Mouse (Mus musculus) cerebellum, postnatal 14 days (tissue): ENCODE results near the gene Elmsan1.

Source experiments
- DNase-seq, 2 experiments: peaks; one replicate each; pipeline ENCODE4 v3.0.0; 2021; ENCODE audit warnings: mixed read lengths in 2 of 2

The Elmsan1 gene

DNA sequence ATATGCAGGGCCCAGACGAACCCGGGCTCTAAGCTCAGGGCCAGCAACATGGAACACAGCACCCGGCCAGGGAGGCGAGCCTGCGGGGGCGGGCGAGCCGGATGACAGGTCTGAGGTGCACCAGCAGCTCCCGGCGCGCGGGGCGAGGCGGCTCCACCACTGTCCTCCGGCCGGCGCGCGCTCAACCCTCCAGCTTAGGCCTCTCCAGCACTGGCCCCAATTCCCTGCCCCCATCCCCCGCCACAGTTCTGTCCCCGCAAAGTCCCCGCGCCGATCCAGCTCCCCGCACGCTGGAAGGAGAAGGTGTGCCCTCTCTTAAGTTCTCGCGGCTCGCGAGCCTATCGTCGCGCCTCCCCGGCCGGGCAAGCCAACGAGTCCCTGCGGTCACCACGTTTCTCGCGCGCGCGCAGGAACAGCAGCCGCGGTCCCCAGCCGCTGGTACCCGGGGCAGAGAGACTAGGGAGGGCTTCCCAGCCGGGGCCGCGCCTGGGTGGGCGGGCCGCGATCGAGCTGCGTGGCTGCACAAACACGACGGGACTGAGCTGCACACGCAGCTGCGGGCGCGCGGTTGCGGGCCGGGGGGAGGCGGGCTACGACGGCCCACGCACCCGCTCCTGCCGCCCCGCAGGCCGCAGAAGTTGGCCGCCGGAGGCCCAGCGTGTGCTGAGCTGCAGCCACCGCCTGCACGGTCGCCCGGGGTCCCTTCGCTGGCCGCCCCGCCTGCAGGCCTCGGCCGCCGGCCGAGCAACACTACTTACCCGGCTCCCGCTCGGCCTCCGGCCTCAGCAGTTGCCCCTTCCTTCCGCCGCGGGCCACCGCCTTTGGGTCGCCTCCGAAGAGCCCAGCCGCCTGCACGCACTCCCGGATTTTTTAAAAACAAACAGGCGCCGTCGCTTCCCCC, 25.7 kb downstream of the Elmsan1 start:
- peak; percentile 71 to 81 for DNase-seq

DNA sequence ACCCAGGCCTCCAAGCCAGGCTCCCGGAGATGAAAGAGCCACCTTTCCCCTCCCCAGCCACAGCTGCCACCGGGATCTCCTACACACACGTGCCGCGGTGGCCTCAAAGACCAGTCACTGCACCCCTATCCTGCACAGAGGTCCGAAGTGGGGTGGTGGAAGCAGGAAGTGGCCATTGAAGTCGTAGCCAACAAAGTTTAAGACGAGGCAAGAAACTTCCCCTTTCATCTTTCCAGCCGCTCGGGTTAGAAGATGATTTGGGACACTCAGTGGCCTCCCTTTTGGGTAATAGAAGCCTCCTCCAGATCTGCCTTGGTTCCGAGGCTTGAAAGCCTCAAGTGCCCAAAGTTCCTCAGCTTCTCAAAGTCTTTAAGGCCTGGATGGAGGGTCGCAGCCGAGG, 26.4 kb downstream of the Elmsan1 start:
- peak in 1 of 2 experiments; percentile 20 for DNase-seq

DNA sequence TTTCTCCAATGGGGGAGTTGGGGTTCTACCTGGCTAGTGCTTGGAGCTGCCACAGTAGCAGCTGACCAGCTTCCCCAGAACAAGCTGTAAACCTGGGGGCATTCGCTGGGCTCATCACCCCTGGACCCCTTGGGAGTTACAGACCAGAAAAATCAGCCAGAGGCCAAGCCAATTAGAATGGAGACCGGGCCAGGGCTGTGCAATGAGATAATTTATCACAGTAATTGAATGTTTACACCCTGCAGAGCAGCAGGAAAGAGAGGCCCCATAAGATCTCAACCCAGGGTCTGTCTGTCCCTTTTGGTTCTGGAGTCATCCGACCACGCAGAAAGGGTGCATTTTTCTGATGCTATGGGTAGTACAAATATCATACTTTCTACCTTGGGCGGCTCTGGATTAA, 26.9 kb downstream of the Elmsan1 start:
- peak in 1 of 2 experiments; percentile 6 for DNase-seq

DNA sequence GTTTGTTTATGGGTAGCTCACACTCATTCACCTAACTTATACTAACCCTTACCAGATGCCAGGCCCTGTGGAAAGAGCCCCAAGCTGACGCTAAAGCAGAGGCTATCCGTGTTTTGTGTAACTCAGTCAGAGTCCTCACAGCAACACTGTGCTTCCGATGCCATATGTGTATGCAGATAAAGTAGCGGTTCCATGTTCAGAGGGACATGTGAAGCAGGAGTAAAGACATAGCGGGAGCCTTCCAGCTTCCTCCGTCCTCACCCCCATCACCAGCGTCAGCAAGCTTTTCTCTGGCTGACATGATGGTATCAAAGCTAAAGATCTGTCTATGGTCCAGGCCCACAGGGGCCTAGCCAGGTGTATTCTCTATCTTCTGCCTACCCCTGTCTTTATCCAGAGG, 27.5 kb downstream of the Elmsan1 start:
- DNase-seq: no peak

DNA sequence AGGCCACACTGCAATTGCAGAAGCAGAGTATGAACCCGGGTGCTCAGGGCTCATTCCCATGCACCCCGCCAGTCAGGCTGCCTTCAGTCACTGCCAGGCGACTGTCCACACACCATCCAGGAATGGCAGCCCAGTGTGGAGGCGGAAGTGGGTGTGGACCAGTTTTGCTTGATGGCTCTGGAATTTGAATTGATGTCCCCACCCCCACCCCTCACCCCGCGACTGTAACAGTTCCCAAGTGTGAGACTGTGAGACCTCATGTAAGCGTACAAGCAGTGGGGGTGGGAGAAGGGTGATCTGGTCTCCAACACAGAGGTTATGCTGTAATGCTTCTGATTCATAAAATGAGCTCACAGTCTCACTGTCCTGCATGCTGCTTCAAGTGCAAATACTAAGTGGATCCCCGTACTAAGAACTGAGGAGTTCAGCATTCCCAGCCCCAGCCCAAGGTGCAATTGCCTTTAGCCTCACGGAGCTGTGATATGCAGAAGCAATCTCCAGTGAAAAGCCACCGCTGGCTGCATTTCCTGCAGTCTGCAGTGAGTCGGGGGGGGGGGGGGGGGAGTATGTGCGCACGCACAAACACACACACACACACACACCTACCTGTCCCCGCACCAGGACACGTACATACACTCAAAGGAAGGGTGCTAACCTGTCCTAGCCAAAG, 28.4 kb downstream of the Elmsan1 start:
- peak in 1 of 2 experiments; percentile 6 for DNase-seq

DNA sequence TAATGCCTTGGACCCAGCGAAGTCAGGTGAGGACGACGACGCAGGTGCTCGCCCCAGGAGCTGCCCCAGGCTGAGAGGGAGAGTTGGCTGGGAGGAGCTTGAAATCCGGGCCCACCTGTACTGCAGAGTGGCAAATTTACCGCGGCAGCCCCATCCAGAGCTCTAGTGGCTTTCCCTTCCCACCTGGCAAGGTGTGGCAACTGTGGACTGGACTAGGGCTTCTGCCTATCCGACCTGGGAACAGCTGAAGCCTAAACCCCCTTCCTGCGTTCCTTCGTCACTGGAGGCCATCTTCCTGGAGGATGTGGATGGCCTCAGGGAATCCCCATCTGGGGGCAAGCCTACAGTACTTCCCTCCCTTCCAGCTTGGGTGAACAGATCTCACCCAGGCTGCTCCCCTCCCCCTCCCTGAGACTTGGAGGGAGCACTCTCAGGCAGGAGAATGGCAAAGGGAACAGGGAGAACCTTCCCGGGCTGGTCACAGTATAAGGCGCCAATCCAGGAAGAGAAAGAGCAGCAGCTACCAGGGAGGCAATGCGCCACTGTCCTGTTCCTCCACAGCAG, 29.7 kb downstream of the Elmsan1 start:
- DNase-seq: peak in 1 of 2 experiments; percentile 20

DNA sequence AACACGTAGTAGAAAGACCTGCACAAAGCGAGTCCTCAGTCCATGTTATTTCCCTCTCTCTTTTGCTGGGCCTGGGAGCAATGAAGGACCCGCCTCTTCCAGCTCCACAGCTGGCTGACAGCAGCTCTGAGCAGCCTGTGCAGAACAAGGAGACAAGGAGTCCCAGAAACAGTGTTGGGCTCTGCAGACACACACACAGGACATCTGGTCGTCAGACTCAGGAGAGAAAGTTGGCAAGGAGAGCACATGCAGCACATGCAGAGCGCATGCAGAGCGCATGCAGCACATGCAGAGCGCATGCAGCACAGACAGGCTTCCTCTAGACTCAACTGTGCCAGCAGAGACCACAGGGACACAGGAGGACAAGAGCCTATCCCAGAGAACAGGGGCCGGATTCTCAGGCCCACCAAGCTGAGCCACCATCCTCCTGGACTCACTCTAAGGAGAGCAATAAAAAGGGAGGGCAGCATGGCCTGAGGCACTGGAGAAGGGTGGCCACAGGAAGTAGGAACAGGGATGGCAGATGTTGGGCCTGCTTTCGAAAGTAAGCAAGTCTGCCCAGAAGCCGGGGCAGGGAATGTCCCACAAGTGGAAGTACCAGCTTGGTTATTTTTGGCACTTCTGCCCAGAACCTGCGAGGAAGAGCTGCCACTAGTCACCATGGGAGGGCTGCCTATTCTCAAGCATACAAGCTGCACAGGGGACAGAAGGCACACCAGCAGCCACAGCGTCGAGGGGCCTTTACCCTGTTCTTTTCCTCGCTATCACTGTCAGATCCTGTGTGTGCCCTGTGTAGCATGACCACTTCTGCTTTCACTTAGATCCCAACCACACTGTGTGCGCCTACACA, 30.7 kb downstream of the Elmsan1 start:
- peak in 1 of 2 experiments; percentile 43 for DNase-seq

DNA sequence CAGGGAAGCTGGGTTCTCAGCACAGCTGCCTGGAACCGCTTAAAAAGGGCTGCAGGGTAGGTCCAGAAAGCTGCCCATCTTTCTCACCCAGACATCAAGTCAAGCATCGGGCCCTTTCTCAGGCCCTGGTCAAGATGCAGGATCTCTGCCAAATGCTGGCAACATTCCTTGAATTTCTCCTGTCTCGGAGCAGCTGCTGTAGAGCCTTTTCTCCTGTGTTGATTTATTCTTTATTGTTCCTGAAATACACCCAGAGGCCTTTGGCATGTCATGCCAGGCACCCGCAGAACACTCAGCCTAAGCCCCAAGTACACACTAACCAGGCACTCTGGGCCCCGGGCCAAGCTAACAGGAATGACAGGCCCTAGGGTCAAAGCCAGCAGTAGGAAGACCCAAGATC, 31.7 kb downstream of the Elmsan1 start:
- peak; percentile 63 for DNase-seq

DNA sequence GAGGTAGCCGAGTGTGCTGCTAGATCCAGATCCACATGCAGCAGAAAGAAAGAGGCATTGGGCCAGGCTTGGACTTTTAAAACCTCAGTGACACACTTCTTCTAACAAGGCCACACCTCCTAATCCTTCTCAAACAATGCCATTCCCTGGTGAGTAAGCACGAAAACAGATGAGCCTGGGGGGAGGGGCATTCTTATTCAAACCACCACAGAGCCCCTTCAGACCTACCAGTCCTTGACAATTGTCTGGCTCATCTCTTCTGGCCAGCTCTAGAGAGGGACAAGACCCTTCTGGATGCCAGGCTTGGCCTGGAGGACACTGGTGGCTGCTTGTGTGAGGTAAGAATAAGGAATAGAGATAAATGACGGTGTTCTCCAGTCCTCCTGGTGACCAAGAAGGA, 32.1 kb downstream of the Elmsan1 start:
- peak in 1 of 2 experiments; percentile 17 for DNase-seq

DNA sequence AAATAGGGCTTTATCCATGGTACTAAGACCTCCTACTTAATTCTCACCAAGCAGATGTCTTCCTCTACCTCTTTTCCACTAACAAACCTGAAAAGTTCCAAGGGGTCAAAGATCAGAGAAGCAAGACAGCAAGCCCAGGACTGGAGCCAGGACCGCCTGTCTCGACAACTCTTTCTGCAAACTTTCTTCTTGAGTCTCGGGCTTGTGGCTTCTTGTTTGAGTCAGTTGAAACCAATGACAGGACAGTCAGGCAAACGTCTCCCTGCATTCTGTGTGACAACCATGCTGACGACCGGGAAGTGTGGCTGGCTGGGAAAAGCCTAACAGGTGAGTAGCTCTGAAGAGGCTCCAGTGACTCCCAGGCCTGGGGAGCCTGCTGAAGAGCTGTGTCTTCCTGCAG, 33.1 kb downstream of the Elmsan1 start:
- DNase-seq: peak in 1 of 2 experiments; percentile 3

DNA sequence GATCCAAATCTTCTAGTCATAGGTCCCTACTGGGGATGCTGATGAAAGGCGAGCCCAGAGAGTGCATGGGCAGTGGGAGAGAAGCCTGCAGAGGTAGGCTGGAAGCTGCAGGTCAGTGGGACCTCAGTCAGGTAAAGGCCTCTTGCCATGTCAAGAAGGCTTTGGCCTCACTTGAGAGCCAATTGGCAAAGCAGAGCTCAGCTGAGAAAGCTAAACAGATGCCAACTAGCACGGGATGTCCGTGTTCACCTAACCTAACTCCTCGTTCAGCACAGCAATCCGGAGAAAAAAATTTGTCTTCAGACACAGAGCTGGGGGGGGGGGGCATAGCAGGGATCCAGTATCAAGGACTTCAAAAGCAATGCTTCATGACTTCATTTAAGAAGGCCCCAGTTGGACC, 33.7 kb downstream of the Elmsan1 start:
- peak in 1 of 2 experiments; percentile 16 for DNase-seq

DNA sequence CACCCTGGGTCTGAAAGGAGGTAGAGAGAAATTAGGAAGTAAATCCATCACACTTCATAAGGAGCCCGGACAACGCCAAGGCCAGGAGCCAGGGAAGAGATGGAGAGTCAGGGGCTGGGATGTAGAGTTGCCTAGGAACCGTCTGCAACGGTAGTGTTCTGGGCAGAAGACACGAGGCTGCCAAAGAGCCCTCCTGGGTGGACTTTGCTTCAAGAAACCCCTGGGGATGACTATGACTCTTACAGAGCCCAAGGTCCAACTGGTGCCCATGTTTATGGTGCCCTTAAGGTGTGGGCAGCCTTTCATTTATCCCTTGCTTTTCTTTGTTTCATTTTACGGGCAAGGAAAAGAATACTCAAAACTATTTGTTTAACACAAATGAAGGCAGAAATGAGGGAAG, 36.7 kb downstream of the Elmsan1 start:
- DNase-seq: no peak

DNA sequence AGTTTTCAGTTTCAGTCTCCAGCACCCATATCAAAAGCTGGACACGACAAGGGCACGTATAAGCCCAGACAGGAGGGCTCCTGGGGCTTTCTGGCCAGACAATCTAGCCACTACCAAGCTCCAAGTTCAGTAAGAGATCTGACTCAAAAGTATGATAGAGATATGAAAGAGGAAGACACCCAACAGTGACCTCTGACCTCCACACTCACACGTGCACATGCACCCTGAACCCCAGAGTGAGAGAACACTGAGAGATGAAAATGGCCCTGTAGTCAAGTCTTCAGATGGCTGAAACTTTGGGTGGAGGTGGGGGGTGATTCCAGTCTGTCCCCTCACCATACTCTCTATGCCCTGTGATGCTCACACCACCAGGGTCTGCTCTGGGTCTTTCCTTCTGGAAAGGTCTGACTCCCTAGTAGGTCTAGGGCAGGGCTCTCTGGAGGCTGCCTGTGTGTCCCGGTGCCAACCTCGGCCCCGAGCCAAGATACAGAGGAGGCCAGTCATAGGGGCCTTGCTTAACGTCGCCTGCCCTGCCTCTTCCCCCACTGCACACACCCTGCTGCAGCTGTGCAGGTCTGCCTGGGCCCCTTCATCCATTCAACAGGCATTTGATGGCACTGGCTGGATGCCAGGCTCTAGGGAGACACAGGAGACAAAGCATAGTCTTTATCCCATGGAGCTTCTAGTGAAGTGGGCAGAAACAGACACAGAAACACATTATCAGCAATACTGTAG, 37.8 kb downstream of the Elmsan1 start:
- peak; percentile 54 to 67 for DNase-seq

DNA sequence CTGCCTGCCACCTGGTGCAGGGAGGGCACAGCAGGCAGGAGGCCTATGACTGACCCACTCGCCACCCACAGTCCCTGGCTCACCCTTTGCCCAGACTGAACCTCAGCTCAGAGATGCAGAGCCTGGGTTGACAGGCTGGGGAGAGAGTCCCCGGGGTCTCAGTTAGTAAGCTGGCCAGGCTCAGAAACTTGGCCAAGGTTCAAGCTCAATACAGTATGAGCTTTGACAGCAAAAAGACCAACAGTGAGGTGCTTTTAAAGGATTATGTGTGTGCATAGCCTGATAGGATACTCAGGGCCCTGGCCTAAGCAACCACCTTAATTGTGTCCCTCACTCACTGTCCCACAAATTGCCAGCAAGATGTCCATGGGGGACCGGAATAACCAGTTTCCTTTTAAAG, 38.6 kb downstream of the Elmsan1 start:
- peak in 1 of 2 experiments; percentile 8 for DNase-seq

DNA sequence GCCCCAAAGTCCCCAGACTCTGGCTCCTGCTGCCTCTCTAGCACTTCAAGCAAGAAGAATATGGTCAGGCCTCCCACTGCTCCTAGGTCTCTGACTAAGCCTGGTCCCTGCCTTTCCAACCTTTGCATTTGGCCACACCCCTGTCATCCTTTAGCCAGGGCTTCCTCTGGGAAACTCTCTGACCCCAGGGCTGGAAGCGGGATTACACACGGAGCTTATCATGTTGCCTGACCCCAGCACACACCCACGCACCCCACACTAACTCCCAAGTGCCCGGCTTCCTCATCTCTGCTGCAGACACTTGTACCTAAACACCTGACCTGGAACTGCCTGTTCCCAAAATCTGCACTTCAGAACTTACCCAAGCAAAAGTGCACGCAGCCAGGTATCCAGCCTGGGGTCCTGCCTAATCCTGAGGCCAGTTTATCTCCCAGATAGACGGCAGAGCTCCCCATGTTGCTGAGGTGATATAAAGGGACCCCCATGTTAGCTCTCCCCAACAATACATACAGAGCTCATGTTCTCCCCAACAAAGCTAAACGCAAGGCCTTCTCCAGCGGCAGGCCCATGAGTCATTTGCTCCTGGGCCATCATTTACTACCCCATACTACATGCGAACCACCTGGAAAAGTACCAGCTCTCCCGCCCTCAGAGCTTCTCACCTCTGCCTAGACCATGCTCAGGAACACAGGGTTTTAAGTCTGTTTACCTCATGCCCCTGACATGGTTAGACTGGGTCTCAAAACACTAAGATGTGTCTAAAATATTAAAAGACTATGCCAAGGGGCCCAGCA, 39.8 kb downstream of the Elmsan1 start:
- DNase-seq: no peak

DNA sequence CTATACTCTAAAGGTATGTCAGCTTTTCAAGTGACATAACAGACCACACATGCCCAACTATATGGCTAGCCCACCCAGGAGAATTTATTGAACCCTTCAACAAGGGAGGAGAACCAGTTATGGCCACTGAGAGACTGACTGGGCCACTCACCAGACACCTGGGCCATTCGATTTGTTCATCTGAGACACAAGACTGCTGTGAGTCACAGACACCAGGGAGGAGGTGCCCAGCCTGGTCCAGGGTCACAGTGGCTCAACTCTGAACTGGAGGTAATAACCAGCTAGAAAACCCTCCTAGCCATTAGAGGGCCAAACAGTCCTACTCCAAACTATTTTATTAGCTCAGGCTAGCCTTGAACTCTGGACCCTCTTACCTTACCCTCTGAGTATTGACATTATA, 40.6 kb downstream of the Elmsan1 start:
- DNase-seq: no peak

DNA sequence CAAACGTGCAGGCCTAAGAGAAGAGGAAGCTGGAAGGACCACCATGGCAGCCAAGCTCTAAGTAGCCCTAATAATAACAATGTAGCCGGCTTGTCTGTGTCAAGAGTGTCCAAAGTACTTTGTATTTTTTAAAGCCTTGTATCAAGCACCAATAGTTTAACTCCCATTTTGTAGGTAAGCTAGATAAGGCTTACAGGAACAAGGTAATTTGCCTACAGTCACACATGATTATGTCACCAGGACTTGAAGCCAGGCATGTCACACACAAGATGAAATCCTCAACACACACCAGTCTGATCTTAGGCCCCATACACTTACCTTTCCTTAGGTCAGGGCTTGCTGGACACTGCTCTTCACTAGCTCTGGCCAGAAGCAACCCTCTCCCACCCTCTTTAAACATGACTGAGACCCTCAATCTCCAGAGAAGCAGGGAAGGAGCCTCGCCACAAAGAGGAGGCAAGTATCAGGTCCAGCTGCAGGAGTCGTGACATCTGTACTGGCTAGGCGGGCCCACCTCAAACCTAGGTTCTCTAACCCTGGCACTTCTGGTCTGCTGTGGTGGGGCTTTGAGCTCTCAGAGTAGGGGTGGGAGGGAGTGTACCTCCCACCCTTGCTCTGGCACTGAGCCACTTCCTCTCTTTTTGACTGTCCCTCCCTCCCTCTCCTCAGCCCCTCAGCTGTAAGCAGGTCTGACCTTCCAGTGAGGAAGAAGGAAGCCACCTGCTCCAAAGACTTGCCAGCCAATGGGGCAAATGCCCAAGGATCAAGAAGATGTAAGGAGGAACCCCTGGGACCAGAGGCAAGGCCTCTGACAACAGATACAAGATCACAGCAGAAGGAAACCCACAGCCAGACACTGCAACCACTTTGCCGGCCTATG, 41.6 kb downstream of the Elmsan1 start:
- peak in 1 of 2 experiments; percentile 43 for DNase-seq

DNA sequence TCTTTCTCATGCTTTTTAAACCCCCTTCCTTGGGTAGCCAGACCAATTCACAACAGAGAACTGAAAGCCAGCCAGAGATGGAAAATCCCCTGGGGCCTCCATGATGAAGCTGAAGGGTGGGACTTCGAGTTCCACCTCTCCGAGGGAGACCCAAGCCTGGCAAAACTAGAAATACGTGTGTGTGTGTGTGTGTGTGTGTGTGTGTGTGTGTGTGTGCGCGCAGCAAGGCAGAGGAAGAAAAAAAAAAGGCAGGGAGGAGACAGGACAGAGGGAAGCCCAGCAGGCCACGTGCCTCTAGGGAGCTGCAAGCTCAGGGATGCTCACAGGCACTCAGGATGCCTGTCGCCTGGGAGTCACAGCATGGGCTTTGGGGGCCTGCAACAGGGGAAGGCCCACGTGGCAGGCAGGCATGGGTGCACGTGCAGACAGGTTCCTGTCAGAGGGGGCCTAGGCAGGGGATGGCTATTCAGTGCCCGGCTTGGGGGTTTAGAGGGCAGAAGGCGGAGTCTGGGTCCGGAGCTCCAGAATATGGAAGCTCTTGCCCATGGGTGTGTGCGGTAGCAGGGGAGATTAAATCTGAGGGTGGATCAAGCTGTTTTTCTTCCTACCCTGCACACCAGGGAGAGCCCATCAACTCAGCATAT, 42.4 kb downstream of the Elmsan1 start:
- peak in 1 of 2 experiments; percentile 59 for DNase-seq

DNA sequence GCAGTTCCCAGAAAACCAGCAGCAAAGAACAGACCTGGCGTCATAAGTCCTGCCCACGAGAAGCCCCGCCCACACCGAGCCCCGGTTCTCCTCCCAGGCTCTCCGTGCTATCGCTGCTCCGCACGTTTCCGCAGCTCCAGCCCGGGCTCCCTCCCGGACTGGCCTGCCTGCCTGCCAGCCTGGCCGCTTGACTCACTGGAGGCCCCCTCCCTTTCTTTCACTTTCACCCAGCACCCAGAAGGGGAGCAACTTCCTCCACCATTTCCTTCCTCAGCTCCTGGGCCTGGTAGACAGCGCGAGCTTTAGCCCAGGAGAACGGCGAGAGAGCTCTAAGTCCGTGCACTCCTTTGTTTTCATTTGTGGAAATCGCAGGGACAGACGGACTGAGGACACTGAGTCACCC, 43.0 kb downstream of the Elmsan1 start:
- DNase-seq: peak; percentile 82 to 84

DNA sequence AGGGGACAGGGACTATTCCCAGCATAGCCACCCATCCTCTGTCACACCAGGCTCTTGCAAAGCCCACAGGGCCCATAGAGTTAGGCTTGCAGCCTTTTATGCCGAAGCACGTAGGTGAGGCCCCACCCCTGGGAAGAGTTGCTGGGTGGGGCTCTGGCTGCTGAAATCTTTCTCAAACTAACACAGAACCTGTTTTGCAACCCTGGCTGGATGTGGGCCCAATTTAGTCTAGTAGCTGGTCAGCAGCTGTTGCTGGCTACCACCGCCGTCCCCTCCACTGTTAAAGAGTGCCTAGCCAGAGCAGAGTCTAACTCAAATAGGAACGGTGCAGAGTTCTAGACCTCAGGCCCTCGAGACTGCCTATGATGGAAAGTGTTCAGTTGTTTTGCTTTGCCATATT, 43.8 kb downstream of the Elmsan1 start:
- DNase-seq: no peak
